Mouse (Mus musculus) neural tube, embryonic 14.5 days (tissue): ENCODE measurements at regions not wholly inside any gene's neighbourhood (a gene's known extent, or its start where the extent isn't known, plus 50 kb on each side); places are given as distances from the start of the nearest gene placed in this dataset.

Experiments used
- ATAC-seq: fragments of 200-750 bp; cut with Nextera tagmentation; 2 replicates; pipeline ENCODE4 v1.8.0; 2017; ENCODE audit warnings: low read depth, mild to moderate bottlenecking, moderate TSS enrichment, moderate library complexity
- H3K27ac ChIP-seq: fragments of 300-500 bp; sonication (generic); 2 replicates; pipeline ENCODE4 v1.5.1; 2014; ENCODE audit warnings: low read depth, mild to moderate bottlenecking, control low read depth, low read length, moderate library complexity, mixed read lengths
- H3K27me3 ChIP-seq: fragments of 300-500 bp; sonication (generic); 2 replicates; pipeline ENCODE4 v1.6.1; 2014; ENCODE audit warnings: low read length; ENCODE audit not compliant: control insufficient read depth, insufficient read depth
- H3K36me3 ChIP-seq: fragments of 300-500 bp; sonication (generic); 2 replicates; pipeline ENCODE4 v1.6.1; 2014; ENCODE audit warnings: low read length, mixed read lengths; ENCODE audit not compliant: control insufficient read depth, insufficient read depth
- H3K4me1 ChIP-seq: fragments of 300-500 bp; sonication (generic); 2 replicates; pipeline ENCODE4 v1.6.1; 2014; ENCODE audit warnings: low read length; ENCODE audit not compliant: control insufficient read depth, insufficient read depth
- H3K4me2 ChIP-seq: fragments of 300-500 bp; sonication (generic); 2 replicates; pipeline ENCODE4 v1.6.1; 2014; ENCODE audit warnings: mild to moderate bottlenecking, low read depth, low read length, control low read depth
- H3K4me3 ChIP-seq: fragments of 300-500 bp; sonication (generic); 2 replicates; pipeline ENCODE4 v1.5.1; 2014; ENCODE audit warnings: low read depth, low read length, control low read depth, mixed read lengths
- H3K9ac ChIP-seq: fragments of 300-500 bp; sonication (generic); replicated peaks from 2 replicates; pipeline ENCODE4 v1.6.1; 2014; ENCODE audit warnings: low read depth, mild to moderate bottlenecking, control low read depth, low read length, mixed read lengths
- H3K9me3 ChIP-seq: fragments of 300-500 bp; sonication (generic); 2 replicates; pipeline ENCODE4 v1.6.1; 2016; ENCODE audit warnings: low read length; ENCODE audit not compliant: control insufficient read depth
- whole genome bisulfite sequencing: fragments of 180-500 bp; shearing (Covaris S2); extraction: QIAGEN DNeasy Blood & Tissue Kit; methylation state at CpG from one replicate; pipeline ENCODE4 v1.1.7; 2014; 5-methylcytosine and 5-hydroxymethylcytosine counted together

DNA sequence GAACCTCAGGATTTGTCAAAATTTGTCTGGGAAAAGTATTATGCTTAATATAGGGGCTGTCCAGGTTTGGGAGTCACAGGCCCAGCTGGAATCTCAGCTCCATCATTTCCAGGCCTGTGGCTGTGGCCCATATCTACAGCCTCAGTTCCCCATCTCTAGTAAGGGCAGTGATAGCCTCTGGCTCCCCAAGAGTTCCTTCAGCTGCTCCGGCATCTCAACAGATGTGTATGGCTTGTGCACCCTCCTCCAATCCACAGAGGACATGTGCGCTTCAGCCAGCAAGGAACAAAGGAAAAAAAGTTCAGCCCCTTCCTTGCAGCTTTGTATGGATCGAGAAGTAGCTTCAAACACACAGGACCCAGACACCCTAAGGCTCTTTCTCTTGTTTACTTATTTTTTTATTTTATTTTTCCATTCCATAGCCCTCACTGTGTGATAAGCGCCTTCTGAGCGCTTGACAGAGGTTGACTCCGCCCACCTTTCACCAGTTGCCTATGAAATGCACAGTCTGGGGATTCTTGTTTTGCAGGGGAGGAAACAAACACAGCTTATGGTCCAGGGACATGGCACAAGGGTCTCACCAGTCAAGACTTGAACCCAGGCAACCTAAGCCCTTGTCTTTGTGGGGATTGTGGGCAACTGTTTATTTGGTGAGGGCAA is 222.3 kb upstream of the Klf3 start:
- no peak overlapping the region for H3K4me3 ChIP-seq
- 0 out of 2 replicates have a peak, but pooled peaks cover 2% of the 10 kb centered on the region for H3K27me3 ChIP-seq
- H3K9ac ChIP-seq = no peak overlapping the region
- 86% methylated on average over 6 of the region's 6 CpGs for WGBS
- no peaks in the 10 kb centered on the region for H3K36me3 ChIP-seq
- no peak for ATAC-seq
- peaks cover 9% of the 10 kb centered on the region for H3K4me1 ChIP-seq
- no peaks in the 10 kb centered on the region for H3K9me3 ChIP-seq
- no peak overlapping the region for H3K27ac ChIP-seq
- no peak overlapping the region for H3K4me2 ChIP-seq

DNA sequence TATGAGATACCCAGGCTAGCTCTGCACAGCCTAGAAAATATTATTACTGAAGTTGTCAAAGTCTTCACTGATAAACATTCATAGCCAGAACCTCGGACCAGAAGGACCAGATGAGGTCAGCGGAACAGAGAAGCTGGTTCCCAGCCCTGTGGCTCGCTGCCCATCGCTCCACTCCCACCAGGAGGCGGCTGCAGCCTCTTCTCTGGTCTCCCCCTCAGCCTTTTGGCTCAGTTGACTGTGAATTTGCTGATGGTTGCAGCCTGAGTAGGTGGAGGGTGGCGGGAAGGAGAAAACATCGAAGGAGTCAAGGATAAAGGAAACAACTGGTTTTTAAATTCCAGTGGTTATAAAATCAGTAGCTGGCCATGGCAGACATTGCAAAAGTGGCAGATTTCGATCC is 221.7 kb upstream of the Klf3 start:
- Histone ChIP-seq H3K4me3 (no peak overlapping the region), H3K27me3 (0 out of 2 replicates have a peak, but pooled peaks cover 2% of the 10 kb centered on the region), H3K36me3 (no peaks in the 10 kb centered on the region), H3K4me1 (peaks cover 9% of the 10 kb centered on the region), H3K9ac (no peak overlapping the region), H3K27ac (no peak overlapping the region), H3K9me3 (no peaks in the 10 kb centered on the region), H3K4me2 (no peak overlapping the region)
- no peak for ATAC-seq
- 80% methylated on average over 8 of the region's 8 CpGs for WGBS

DNA sequence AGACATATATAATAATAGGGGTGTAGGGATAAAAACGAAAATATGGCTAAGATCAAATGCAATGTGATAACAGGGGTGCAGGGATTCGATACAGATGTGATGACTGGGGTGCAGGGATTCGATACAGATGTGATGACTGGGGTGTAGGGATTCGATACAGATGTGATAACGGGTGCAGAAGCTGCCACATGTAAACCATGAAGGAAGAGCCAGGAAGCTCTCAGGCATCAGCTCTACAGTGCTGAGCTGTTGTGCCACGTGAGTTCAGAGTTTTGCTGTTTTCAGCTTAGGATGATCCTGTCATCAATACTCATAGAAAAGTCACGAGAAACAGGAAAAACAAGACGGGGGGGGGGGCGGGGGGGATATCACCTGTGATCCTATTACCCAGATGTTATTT is 221.2 kb upstream of the Klf3 start:
- 89% methylated on average over 9 of the region's 9 CpGs for WGBS
- H3K4me1 ChIP-seq = peaks cover 9% of the 10 kb centered on the region
- no peak overlapping the region for H3K4me2 ChIP-seq
- no peaks in the 10 kb centered on the region for H3K36me3 ChIP-seq
- no peaks in the 10 kb centered on the region for H3K9me3 ChIP-seq
- H3K27ac ChIP-seq = no peak overlapping the region
- no peak overlapping the region for H3K9ac ChIP-seq
- ATAC-seq = no peak
- H3K4me3 ChIP-seq = no peak overlapping the region
- 0 out of 2 replicates have a peak, but pooled peaks cover 2% of the 10 kb centered on the region for H3K27me3 ChIP-seq

DNA sequence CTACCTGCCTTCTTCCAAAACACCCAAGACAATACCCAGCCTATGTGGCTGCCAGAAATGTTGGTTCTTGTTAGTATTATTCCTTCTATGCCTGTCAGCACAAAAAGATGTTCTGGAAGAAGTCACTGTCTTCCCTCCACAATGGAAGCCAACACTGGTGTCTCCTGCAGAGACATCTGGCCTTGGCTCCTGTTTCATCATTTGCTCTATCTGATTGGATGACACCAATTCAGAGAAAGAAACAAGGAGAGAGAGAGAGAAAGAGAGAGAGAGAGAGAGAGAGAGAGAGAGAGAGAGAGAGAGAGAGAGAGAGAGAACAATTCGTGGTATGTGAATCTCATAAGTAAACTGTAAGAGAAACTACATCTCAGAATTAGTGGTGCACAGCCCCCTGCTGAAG is 218.9 kb upstream of the Klf3 start:
- Histone ChIP-seq H3K27ac (no peak overlapping the region), H3K4me1 (peaks cover 9% of the 10 kb centered on the region), H3K9ac (no peak overlapping the region), H3K4me2 (no peak overlapping the region), H3K36me3 (no peaks in the 10 kb centered on the region), H3K4me3 (no peak overlapping the region), H3K9me3 (no peaks in the 10 kb centered on the region), H3K27me3 (0 out of 2 replicates have a peak, but pooled peaks cover 2% of the 10 kb centered on the region)
- no peak for ATAC-seq
- 88% methylated on average over 1 of the region's 1 CpGs for WGBS

DNA sequence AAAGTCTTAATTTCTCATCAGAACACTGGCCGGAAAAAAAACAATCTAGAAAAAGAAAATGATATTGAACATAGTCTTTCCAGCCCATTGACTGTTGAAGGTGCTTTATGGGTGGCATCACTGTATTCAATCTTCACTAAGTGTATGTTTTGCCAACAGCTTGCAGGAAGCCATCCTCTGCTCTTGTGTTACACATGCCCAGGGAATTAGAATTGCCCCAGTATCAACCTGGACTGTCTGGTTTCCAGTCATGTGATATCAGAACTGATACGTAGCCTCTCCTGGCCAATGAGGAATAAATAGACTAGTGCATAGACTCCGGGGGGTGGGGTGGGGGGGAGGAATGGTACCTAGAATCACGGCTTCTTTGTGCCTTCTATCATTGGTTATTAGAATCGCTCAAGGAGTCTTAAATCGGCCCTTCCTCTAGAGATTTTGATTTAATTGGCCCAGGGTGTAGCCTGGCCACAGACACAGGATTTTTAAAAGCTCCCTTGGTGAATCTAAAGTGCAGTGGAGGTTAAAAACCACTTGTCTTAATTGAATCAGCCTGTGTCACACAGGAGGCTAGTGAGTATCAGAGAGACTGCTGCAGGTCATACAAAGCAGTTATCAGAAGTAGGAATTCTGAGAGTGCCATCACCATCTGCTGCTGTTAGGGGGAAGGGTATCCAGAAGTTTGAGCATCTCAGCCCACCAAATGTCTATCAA is 218.0 kb upstream of the Klf3 start:
- Histone ChIP-seq H3K9me3 (no peaks in the 10 kb centered on the region), H3K4me2 (no peak overlapping the region), H3K4me3 (no peak overlapping the region), H3K4me1 (peaks cover under 1% of the 10 kb centered on the region; the same call in 1 of the 2 replicates), H3K27me3 (0 out of 2 replicates have a peak, but pooled peaks cover 2% of the 10 kb centered on the region), H3K9ac (no peak overlapping the region), H3K27ac (no peak overlapping the region), H3K36me3 (no peaks in the 10 kb centered on the region)
- WGBS = 45% methylated on average over 6 of the region's 6 CpGs
- peak; percentile 67 for ATAC-seq

DNA sequence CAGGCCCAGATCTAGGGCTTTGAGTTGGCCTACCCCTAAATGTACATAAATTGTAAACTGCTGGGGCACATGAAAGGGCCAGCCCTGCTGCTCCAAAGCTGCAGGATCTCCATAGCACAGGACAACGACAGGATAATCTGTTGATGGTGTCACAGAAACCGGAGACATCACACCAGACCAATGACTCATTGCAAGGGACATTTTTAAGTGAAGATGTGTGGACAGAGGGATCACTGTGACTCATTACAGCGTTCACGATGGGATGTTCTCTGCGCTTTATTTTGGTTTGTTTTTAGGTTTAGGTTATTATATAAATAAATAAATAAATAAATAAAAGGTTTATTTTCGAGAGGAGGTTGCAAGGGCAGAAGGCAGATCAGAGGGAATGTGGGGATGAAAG is 216.9 kb upstream of the Klf3 start:
- no peaks in the 10 kb centered on the region for H3K36me3 ChIP-seq
- WGBS = 86% methylated on average over 6 of the region's 6 CpGs
- no peak for ATAC-seq

DNA sequence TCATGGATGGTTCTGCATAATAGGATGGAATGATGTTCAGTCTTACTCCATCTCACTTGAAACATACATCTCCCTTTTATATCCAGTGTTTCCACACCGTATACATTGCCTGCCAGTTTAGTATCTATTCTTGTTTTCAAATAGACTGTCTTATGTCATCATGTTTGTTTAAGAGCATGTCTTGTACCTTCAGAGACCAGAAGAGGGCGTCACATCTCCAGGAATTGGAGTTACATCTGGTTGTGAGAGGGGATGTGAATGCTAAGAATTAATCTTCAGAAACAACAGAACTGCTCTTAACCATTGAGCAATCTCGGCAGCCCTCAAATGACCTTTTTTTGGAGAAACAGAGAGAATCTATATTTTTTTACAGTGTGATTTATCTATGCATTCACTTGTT is 216.3 kb upstream of the Klf3 start:
- no peak for ATAC-seq

More for the DNA sequence above, 216.9 kb upstream of the Klf3 start:
- Histone ChIP-seq H3K27ac (no peak overlapping the region), H3K4me1 (no peaks in the 10 kb centered on the region), H3K27me3 (0 out of 2 replicates have a peak, but pooled peaks cover 2% of the 10 kb centered on the region), H3K9me3 (no peaks in the 10 kb centered on the region), H3K4me3 (no peak overlapping the region), H3K4me2 (no peak overlapping the region), H3K9ac (no peak overlapping the region)

DNA sequence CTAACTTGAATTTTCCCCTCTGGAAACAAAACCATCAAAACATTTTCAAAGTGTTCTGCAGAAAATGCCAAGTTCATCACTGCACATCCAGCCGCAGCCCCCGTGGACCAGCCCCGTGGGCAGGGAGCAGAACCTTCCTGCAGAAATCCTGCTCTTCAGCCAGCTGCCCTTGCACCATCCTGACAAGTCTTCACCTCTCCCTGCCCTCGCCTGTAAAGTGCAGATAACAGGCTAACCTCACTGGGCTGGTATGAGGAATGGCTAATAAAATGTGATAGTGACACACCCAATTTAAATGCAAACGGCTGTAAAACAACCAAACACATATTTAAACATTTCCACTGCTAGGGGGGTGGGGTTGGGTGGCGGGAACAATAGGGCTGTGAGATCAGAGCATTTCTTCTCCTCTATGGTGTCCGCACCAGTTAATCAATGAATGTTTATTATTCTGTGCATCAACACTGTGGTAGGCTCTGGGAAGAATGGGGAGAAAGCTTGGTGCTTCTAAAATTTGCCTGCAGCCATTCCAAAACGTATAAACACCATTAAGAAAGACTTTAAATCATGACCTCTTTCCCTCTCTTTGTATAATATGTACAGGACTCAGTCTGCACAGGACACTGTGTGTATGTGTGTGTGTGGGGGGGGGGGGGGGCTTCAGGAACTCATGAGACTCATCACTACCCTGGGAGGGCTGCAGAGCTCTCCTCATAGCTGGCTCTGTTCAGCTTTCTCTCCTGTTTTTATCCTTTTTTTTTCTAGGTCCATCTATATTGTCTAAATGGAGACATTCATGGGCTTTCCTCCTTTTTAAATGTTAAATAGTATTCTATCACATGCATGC is 215.1 kb upstream of the Klf3 start:
- H3K9ac ChIP-seq = no peak overlapping the region
- H3K36me3 ChIP-seq = no peaks in the 10 kb centered on the region
- no peaks in the 10 kb centered on the region for H3K4me1 ChIP-seq
- no peaks in the 10 kb centered on the region for H3K27me3 ChIP-seq
- H3K9me3 ChIP-seq = no peaks in the 10 kb centered on the region
- WGBS = 29% methylated on average over 8 of the region's 8 CpGs
- H3K4me2 ChIP-seq = no peak overlapping the region
- H3K4me3 ChIP-seq = no peak overlapping the region
- ATAC-seq = no peak; the same call in 1 of the 2 replicates
- H3K27ac ChIP-seq = no peak overlapping the region

More for the DNA sequence above, 216.3 kb upstream of the Klf3 start:
- no peak overlapping the region for H3K4me3 ChIP-seq
- H3K27me3 ChIP-seq = 0 out of 2 replicates have a peak, but pooled peaks cover 2% of the 10 kb centered on the region
- no peaks in the 10 kb centered on the region for H3K9me3 ChIP-seq
- H3K4me2 ChIP-seq = no peak overlapping the region
- no peaks in the 10 kb centered on the region for H3K36me3 ChIP-seq
- H3K9ac ChIP-seq = no peak overlapping the region
- no peak overlapping the region for H3K27ac ChIP-seq
- 86% methylated on average over 3 of the region's 3 CpGs for WGBS
- no peaks in the 10 kb centered on the region for H3K4me1 ChIP-seq
